Mouse (Mus musculus) forebrain, embryonic 16.5 days (tissue): Measurements from ENCODE around the gene Rbl1. TPM values are rescaled to one million over a fixed set of nuclear protein-coding genes. Genes with fewer than 3 reads are reported as not detected.

ENCODE experiments used
- ATAC-seq: fragments of 200-750 bp; cut with Nextera tagmentation; 2 replicates; pipeline ENCODE4 v1.8.0; 2017; ENCODE audit warnings: mild to moderate bottlenecking, moderate library complexity
- H3K27ac ChIP-seq: fragments of 300-500 bp; sonication (generic); 2 replicates; pipeline ENCODE4 v1.5.1; 2014; ENCODE audit warnings: low read length, control low read depth
- H3K27me3 ChIP-seq: fragments of 300-500 bp; sonication (generic); replicated peaks from 2 replicates; pipeline ENCODE4 v1.6.1; 2014; ENCODE audit warnings: low read length; ENCODE audit not compliant: control insufficient read depth, insufficient read depth
- H3K36me3 ChIP-seq: fragments of 300-500 bp; sonication (generic); 2 replicates; pipeline ENCODE4 v1.6.1; 2014; ENCODE audit not compliant: control insufficient read depth, insufficient read depth
- H3K4me1 ChIP-seq: fragments of 300-500 bp; sonication (generic); replicated peaks from 2 replicates; pipeline ENCODE4 v1.6.1; 2014; ENCODE audit warnings: low read length; ENCODE audit not compliant: control insufficient read depth, insufficient read depth
- H3K4me2 ChIP-seq: fragments of 300-500 bp; sonication (generic); 2 replicates; pipeline ENCODE4 v1.6.1; 2014; ENCODE audit warnings: mild to moderate bottlenecking, low read length, control low read depth
- H3K4me3 ChIP-seq: fragments of 300-500 bp; sonication (generic); replicated peaks from 2 replicates; pipeline ENCODE4 v1.5.1; 2014; ENCODE audit warnings: mild to moderate bottlenecking, low read length, control low read depth
- H3K9ac ChIP-seq: fragments of 300-500 bp; sonication (generic); replicated peaks from 2 replicates; pipeline ENCODE4 v1.6.1; 2014; ENCODE audit warnings: low read depth, low read length, control low read depth
- H3K9me3 ChIP-seq: fragments of 300-500 bp; sonication (generic); 2 replicates; pipeline ENCODE4 v1.6.1; 2016; ENCODE audit warnings: low read length; ENCODE audit not compliant: control insufficient read depth
- WGBS: fragments of 180-500 bp; shearing (Covaris S2); extraction: QIAGEN DNeasy Blood & Tissue Kit; methylation state at CpG from one replicate; pipeline ENCODE4 v1.1.7; 2014; 5-methylcytosine and 5-hydroxymethylcytosine counted together
- polyA plus RNA-seq: library from polyadenylated mRNA; unstranded; fragments of >200 nt; fragmentation: Nextera tagmentation; extraction: Ambion mirVana; gene quantifications from 2 replicates; pipeline ENCODE4 v1.2.1, GENCODE M21; 2015

Rbl1 gene
- polyA plus RNA-seq, 1 experiment from 2014 or later: 11.1 TPM

DNA sequence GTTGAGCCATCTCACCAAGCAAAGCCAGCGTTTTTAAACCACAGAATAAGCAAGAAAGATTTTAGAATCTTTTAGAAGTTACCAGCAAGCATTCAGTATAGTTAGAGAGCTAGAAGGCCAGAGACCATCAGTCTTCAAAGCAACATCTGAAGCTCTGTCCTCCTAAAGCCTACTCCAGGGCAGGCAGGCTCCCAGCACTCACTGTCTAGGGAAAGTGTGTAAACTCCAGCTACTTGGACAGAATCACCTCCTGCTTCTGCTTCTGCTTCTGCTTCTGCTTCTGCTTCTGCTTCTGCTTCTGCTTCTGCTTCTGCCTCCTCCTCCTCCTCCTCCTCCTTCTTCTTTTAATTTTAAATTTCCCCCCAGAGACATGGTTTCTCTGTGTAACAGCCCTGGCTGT, 48.3 kb downstream of the Rbl1 start:
- no peak for ATAC-seq
- Histone ChIP-seq H3K27me3 (no peaks in the 10 kb centered on the region), H3K27ac (no peak overlapping the region), H3K36me3 (peaks cover 14% of the 10 kb centered on the region), H3K4me3 (no peak overlapping the region), H3K9me3 (no peaks in the 10 kb centered on the region), H3K4me1 (no peaks in the 10 kb centered on the region), H3K4me2 (no peak overlapping the region), H3K9ac (no peak overlapping the region)
- 76% methylated on average over 1 of the region's 1 CpGs for WGBS

DNA sequence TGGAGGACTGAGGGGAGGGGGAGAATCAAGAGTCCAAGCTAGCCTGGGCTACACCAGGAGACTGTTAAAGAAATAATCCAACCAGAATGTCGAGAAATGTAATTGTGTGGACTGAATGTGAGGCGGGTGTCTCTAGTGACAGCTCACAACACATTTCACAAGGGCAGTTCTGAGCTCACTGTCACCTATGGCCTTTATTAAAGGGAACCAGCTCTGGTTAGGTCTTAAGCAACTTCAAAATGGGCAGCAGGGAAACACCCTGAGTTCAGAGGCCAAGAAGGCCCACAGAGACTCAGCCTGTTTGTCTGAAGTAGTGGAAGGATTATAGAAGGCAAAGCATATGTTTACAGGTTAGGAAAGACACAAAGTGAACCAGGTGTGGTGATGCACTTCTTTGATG, 51.1 kb downstream of the Rbl1 start:
- H3K4me3 ChIP-seq: no peak overlapping the region
- no peaks in the 10 kb centered on the region for H3K4me1 ChIP-seq
- H3K9ac ChIP-seq: no peak overlapping the region
- ATAC-seq: no peak
- H3K9me3 ChIP-seq: no peaks in the 10 kb centered on the region
- H3K27ac ChIP-seq: no peak overlapping the region
- H3K36me3 ChIP-seq: peaks cover 9% of the 10 kb centered on the region
- 86% methylated on average over 2 of the region's 2 CpGs for WGBS
- no peaks in the 10 kb centered on the region for H3K27me3 ChIP-seq
- no peak overlapping the region for H3K4me2 ChIP-seq

DNA sequence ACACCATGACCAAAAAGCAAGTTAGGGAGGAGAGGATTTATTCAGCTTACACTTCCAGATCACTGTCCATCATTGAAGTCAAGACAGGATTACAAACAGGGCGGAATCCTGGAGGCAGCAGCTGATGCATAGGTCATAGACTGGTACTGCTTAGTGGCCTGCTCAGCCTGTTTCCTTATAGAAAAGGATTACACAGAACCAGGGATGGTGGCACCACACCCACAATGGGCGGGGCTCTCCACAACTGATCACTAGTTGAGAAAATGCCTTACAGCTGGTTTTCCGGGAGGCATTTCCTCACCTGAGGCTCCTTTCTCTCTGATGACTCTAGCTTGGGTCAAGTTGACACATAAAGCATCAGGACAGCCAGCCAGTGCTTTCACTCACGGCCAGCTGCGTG, 55.9 kb downstream of the Rbl1 start:
- H3K4me1 ChIP-seq: no peaks in the 10 kb centered on the region
- H3K27me3 ChIP-seq: no peaks in the 10 kb centered on the region
- peaks cover 5% of the 10 kb centered on the region; the same call in 1 of the 2 replicates for H3K36me3 ChIP-seq
- no peak overlapping the region for H3K4me3 ChIP-seq
- no peak overlapping the region for H3K27ac ChIP-seq
- no peaks in the 10 kb centered on the region for H3K9me3 ChIP-seq
- no peak overlapping the region for H3K4me2 ChIP-seq
- no peak overlapping the region for H3K9ac ChIP-seq
- ATAC-seq: no peak
- 95% methylated on average over 5 of the region's 5 CpGs for WGBS

DNA sequence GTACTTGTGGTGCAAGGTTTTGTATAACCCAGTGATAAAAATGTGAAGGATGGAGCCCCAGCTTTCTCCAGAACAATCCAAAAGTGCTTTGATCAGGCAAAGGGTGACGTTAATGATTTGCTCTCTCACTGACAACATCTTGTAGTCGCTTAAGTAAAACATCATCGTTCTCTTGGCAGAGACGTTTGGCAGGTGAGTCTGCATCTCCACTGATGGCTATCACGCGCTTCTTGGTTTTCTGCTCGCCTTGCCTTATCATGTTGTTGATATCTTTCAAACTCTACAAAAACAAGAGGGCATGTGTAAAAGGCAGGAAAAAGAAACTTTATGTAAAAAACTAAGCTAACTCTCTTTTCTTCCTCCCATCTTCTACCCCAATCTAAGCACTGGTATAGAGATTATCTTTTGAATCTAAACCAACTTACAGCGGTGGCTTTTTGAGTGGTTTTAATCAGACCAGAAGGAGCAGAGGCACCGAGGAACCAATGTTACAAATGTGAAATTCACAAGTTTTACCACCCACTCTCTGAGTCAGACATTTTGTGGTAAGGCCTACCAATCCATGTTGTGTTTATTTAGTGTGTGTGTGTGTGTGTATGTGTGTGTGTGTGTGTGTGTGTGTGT, 56.8 kb downstream of the Rbl1 start:
- H3K4me1 ChIP-seq: no peaks in the 10 kb centered on the region
- no peak for ATAC-seq
- 94% methylated on average over 9 of the region's 9 CpGs for WGBS
- H3K4me2 ChIP-seq: no peak overlapping the region
- H3K27ac ChIP-seq: no peak overlapping the region
- H3K4me3 ChIP-seq: no peak overlapping the region
- peaks cover 5% of the 10 kb centered on the region; the same call in 1 of the 2 replicates for H3K36me3 ChIP-seq
- no peaks in the 10 kb centered on the region for H3K27me3 ChIP-seq
- H3K9ac ChIP-seq: no peak overlapping the region
- no peaks in the 10 kb centered on the region for H3K9me3 ChIP-seq

DNA sequence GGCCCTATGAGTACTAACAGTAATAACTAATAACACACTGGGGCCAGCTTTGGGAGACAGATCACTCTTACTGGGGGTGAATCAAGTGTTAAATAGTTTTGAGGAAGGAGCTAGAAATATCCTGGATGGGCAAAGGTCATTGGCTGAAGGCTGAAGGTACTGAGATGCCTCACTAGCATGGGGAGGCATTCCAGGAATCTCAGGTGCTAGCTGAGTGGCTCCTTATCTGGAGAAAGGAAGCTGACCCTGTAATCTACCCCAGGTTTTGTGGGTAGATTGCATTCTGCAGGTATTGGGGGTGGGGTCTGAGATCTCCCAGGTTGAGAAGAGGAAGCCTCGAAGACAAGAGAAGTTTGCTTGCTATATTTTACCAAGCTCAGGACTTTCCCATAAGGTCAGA, 59.2 kb downstream of the Rbl1 start:
- Histone ChIP-seq H3K4me2 (no peak overlapping the region), H3K9me3 (no peaks in the 10 kb centered on the region), H3K4me1 (no peaks in the 10 kb centered on the region), H3K27me3 (no peaks in the 10 kb centered on the region), H3K9ac (no peak overlapping the region), H3K36me3 (peaks cover 5% of the 10 kb centered on the region; the same call in 1 of the 2 replicates), H3K4me3 (no peak overlapping the region), H3K27ac (no peak overlapping the region)
- 83% methylated on average over 1 of the region's 1 CpGs for WGBS
- ATAC-seq: no peak

DNA sequence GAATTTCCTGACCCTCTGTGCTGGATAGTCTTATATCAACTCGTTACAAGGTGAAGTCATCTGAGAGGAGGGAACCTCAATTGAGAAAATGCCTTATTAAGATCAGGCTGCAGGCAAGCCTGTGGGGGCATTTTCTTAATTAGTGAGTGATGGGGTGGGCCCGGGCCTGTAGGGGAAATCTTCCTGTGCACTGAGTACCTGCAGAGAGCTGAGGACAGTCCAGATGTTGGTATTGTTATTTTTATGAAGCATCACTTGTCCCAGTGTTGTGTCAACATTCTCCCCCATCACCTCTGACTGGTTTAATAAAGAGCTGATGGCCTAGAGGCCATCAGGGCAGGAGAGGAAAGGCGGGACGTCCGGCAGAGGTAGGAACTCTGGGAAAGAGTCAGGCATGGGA, 60.2 kb downstream of the Rbl1 start:
- Histone ChIP-seq H3K27ac (no peak overlapping the region), H3K4me2 (no peak overlapping the region), H3K4me3 (no peak overlapping the region), H3K9ac (no peak overlapping the region), H3K36me3 (0 out of 2 replicates have a peak, but pooled peaks cover under 1% of the 10 kb centered on the region), H3K4me1 (no peaks in the 10 kb centered on the region), H3K27me3 (no peaks in the 10 kb centered on the region), H3K9me3 (no peaks in the 10 kb centered on the region)
- ATAC-seq: no peak
- 62% methylated on average over 5 of the region's 5 CpGs for WGBS

DNA sequence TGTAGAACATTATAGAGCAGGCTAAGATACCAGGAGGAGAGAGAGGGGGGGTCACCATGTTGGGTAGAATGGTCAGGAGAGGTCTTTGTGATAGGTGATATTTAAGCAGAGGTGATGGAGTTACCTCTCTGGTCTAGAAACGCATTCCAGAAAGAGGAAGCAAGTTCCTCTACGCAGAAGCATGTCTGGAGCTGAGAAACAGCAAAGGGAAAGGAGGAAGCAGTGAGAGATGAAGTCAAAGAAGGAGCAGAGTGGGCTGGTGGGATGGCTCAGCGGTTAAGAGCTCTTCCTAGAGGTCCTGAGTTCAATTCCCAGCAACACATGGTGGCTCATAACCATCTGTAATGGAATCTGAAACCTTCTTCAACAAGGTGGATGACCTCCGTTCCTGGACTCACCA, 62.4 kb downstream of the Rbl1 start:
- WGBS: 88% methylated on average over 4 of the region's 4 CpGs
- H3K9me3 ChIP-seq: no peaks in the 10 kb centered on the region
- ATAC-seq: no peak
- H3K4me2 ChIP-seq: no peak overlapping the region
- no peak overlapping the region for H3K9ac ChIP-seq
- no peaks in the 10 kb centered on the region for H3K27me3 ChIP-seq
- no peaks in the 10 kb centered on the region for H3K36me3 ChIP-seq
- no peaks in the 10 kb centered on the region for H3K4me1 ChIP-seq
- H3K4me3 ChIP-seq: no peak overlapping the region
- H3K27ac ChIP-seq: no peak overlapping the region

DNA sequence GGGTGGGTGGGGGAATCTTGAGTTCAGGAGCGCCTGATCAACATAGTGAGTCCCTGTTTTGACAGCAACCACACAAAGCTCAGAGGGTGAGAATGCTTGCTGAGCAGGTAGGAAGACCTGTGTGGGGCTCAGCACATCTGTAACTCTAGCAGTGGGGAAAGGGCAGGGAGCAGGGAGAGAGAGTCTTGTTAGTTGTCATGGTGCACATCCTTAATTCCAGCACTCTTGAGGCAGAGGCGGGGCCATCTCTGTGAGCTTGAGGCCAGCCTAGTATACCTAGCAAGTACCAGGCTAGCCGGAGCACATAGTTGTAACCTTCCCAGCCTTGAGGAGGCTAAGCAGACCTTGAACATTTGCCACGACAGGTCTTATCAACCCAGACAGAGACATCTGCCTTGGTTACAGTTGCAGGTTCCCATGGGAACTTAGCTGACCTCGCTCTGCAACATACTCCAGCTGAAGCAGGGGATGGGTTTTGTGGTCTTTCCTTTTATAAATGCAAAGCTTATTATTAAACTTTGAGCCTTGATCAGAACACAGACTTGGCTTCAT, 65.0 kb downstream of the Rbl1 start:
- H3K9me3 ChIP-seq: no peaks in the 10 kb centered on the region
- H3K9ac ChIP-seq: no peak overlapping the region
- H3K4me2 ChIP-seq: no peak overlapping the region
- peaks cover 2% of the 10 kb centered on the region for H3K4me1 ChIP-seq
- H3K27ac ChIP-seq: no peak overlapping the region
- H3K36me3 ChIP-seq: no peaks in the 10 kb centered on the region
- H3K4me3 ChIP-seq: no peak overlapping the region
- no peaks in the 10 kb centered on the region for H3K27me3 ChIP-seq
- no peak for ATAC-seq
- WGBS: 91% methylated on average over 5 of the region's 5 CpGs

DNA sequence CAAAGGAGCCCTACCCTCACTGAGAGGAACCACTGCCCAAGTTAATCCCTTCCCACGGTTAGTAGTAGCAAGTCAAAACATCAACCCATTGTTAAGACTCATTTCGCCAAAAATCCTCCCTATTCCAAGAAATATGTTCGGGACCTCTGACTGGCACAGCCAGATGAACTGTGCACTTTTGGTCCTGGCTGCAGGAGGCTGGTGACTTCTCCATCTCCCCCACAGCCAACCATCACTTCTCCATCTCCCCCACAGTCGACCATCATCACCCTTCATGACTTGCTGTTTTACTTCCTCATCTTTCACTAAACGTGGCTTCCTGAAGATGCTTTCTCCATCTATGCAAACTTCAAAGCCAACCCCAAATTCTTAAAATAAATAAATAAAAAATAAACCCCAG, 65.5 kb downstream of the Rbl1 start:
- Histone ChIP-seq H3K27me3 (no peaks in the 10 kb centered on the region), H3K36me3 (no peaks in the 10 kb centered on the region), H3K9me3 (no peaks in the 10 kb centered on the region), H3K27ac (no peak overlapping the region), H3K4me2 (no peak overlapping the region), H3K9ac (no peak overlapping the region), H3K4me3 (no peak overlapping the region), H3K4me1 (peaks cover 5% of the 10 kb centered on the region)
- WGBS: 83% methylated on average over 5 of the region's 5 CpGs
- ATAC-seq: no peak
